Mouse (Mus musculus): ENCODE results near the gene Atp2b1.
A peak's percentile ranks its signal among the peaks of the same experiment; 100 is the strongest.

Gene Atp2b1

GRCm38 (mm10) chr10:98913961-98914809, at the start of gene Atp2b1:
Gene Atp2b1 (plus strand): TSS chr10:98914406.
- peak; percentile 92 for DNase-seq (ENCODE audit: low read depth, low spot score)

- DNase-seq (ENCODE audit: low read depth, low spot score), result no peak
These were observed 49.4 kb upstream of the Atp2b1 start for GRCm38 (mm10) chr10:98864851-98865250.

- no peak for DNase-seq (ENCODE audit: low read depth, low spot score)
These were observed 47.3 kb upstream of the Atp2b1 start for GRCm38 (mm10) chr10:98866836-98867370.

- DNase-seq (ENCODE audit: low read depth, low spot score), result no peak
These were observed 45.8 kb upstream of the Atp2b1 start for GRCm38 (mm10) chr10:98868351-98868908.

- peak; percentile 6 for DNase-seq (ENCODE audit: low read depth, low spot score)
These were observed 36.4 kb upstream of the Atp2b1 start for GRCm38 (mm10) chr10:98877855-98878254.

- no peak for DNase-seq (ENCODE audit: low read depth, low spot score)
These were observed 35.6 kb upstream of the Atp2b1 start for GRCm38 (mm10) chr10:98878636-98879035.

- DNase-seq (ENCODE audit: low read depth, low spot score), result no peak
These were observed 34.1 kb upstream of the Atp2b1 start for GRCm38 (mm10) chr10:98880057-98880456.

- DNase-seq (ENCODE audit: low read depth, low spot score), result no peak
These were observed 33.5 kb upstream of the Atp2b1 start for GRCm38 (mm10) chr10:98880711-98881110.

- no peak for DNase-seq (ENCODE audit: low read depth, low spot score)
These were observed 32.7 kb upstream of the Atp2b1 start for GRCm38 (mm10) chr10:98881492-98881891.

GRCm38 (mm10) chr10:98882587-98882986, 31.6 kb upstream of the Atp2b1 start:
- no peak for DNase-seq (ENCODE audit: low read depth, low spot score)

GRCm38 (mm10) chr10:98884445-98884844, 29.8 kb upstream of the Atp2b1 start:
- DNase-seq (ENCODE audit: low read depth, low spot score), result no peak

GRCm38 (mm10) chr10:98886770-98887271, 27.4 kb upstream of the Atp2b1 start:
- DNase-seq (ENCODE audit: low read depth, low spot score), result no peak

- no peak for DNase-seq (ENCODE audit: low read depth, low spot score)
These were observed 22.8 kb upstream of the Atp2b1 start for GRCm38 (mm10) chr10:98891361-98891760.

- no peak for DNase-seq (ENCODE audit: low read depth, low spot score)
These were observed 16.7 kb upstream of the Atp2b1 start for GRCm38 (mm10) chr10:98897507-98897906.

- DNase-seq (ENCODE audit: low read depth, low spot score), result no peak
These were observed 16.1 kb upstream of the Atp2b1 start for GRCm38 (mm10) chr10:98897913-98898748.

- DNase-seq (ENCODE audit: low read depth, low spot score), result no peak
These were observed 12.7 kb upstream of the Atp2b1 start for GRCm38 (mm10) chr10:98901533-98901932.

- no peak for DNase-seq (ENCODE audit: low read depth, low spot score)
These were observed 8.2 kb upstream of the Atp2b1 start for GRCm38 (mm10) chr10:98905987-98906386.

- DNase-seq (ENCODE audit: low read depth, low spot score), result no peak
These were observed 7.2 kb upstream of the Atp2b1 start for GRCm38 (mm10) chr10:98906941-98907549.

- DNase-seq (ENCODE audit: low read depth, low spot score), result no peak
These were observed 621 bp upstream of the Atp2b1 start for GRCm38 (mm10) chr10:98913610-98913960.

GRCm38 (mm10) chr10:98914810-98915241, 620 bp downstream of the Atp2b1 start:
- DNase-seq (ENCODE audit: low read depth, low spot score), result peak; percentile 48

- peak; percentile 26 for DNase-seq (ENCODE audit: low read depth, low spot score)
These were observed 1.3 kb downstream of the Atp2b1 start for GRCm38 (mm10) chr10:98915398-98915931.
